8 mouse cellular contexts compared by ENCODE assay signal in genomic region chr10:40882333-40882732, GRCm38 (mm10). TPM values are rescaled to one million over a fixed set of nuclear protein-coding genes. Genes with fewer than 3 reads are reported as not detected.
A peak's percentile ranks its signal among the peaks of the same experiment; 100 is the strongest.
DNase-seq lines count a peak whose midpoint lies in the region; ATAC-seq and TF ChIP-seq lines count a peak whose summit lies in the region.

No protein-coding gene starts in this region.

- H3K9me3 ChIP-seq in erythroblast, embryonic 14.5 days (ENCODE audit: control insufficient read depth, low read length): peaks cover 5% of the 10 kb centered on the region; the same call in 1 of the 2 replicates
- no peaks in the 10 kb centered on the region for H3K9me3 ChIP-seq in limb, embryonic 12.5 days
- H3K9me3 ChIP-seq in neural tube, embryonic 15.5 days (replicated peaks): no peaks in the 10 kb centered on the region

- TF ChIP-seq CTCF in lung, adult 2 months (IDR thresholded peaks at IDR 0.05; ENCODE audit: insufficient read depth, low read length): no peak

- H3K27ac ChIP-seq in limb, embryonic 12.5 days: peak overlapping the region; percentile 59; the same call in 1 of the 2 replicates
- peak overlapping the region; percentile 100 for H3K27ac ChIP-seq in neural tube, embryonic 15.5 days (replicated peaks)

- peaks cover 12% of the 10 kb centered on the region for H3K4me1 ChIP-seq in lung, adult 2 months (ENCODE audit: control insufficient read depth, insufficient read depth, low read length)
- peaks cover 32% of the 10 kb centered on the region for H3K4me1 ChIP-seq in erythroblast, embryonic 14.5 days (ENCODE audit: control insufficient read depth)
- H3K4me1 ChIP-seq in limb, embryonic 12.5 days (replicated peaks): peaks cover 15% of the 10 kb centered on the region
- H3K4me1 ChIP-seq in neural tube, embryonic 15.5 days: peaks cover 30% of the 10 kb centered on the region

- H3K36me3 ChIP-seq in erythroblast, embryonic 14.5 days (ENCODE audit: control insufficient read depth): peaks cover 15% of the 10 kb centered on the region
- peaks cover 5% of the 10 kb centered on the region; the same call in 1 of the 2 replicates for H3K36me3 ChIP-seq in limb, embryonic 12.5 days
- no peaks in the 10 kb centered on the region for H3K36me3 ChIP-seq in neural tube, embryonic 15.5 days

- peaks cover 33% of the 10 kb centered on the region for H3K27me3 ChIP-seq in erythroblast, embryonic 14.5 days (ENCODE audit: control insufficient read depth)
- no peaks in the 10 kb centered on the region for H3K27me3 ChIP-seq in limb, embryonic 12.5 days
- H3K27me3 ChIP-seq in neural tube, embryonic 15.5 days (replicated peaks): no peaks in the 10 kb centered on the region

- 8% methylated on average over 9 of the region's 9 CpGs for WGBS in lung, adult 2 months
- 18% methylated on average over 9 of the region's 9 CpGs for WGBS in limb, embryonic 12.5 days
- WGBS in neural tube, embryonic 15.5 days: 14% methylated on average over 9 of the region's 9 CpGs

- ATAC-seq in limb, embryonic 12.5 days (ENCODE audit: insufficient number of reproducible peaks, insufficient read depth, low FRiP score, low TSS enrichment, low read depth): no peak
- ATAC-seq in neural tube, embryonic 15.5 days (ENCODE audit: low FRiP score): no peak

- peak overlapping the region; percentile 89 for H3K9ac ChIP-seq in limb, embryonic 12.5 days (replicated peaks)
- H3K9ac ChIP-seq in neural tube, embryonic 15.5 days (replicated peaks): peak overlapping the region; percentile 86

- DNase-seq in lung, adult 2 months: no peak
- no peak for DNase-seq in lung, postnatal 25 days (ENCODE audit: low spot score)
- DNase-seq in gastrocnemius, postnatal 10 days: no peak
- no peak for DNase-seq in thymus, postnatal 25 days
- no peak for DNase-seq in spleen, postnatal 14 days (ENCODE audit: low spot score in 2 of 2)

- H3K4me2 ChIP-seq in limb, embryonic 12.5 days: peak overlapping the region; percentile 66
- H3K4me2 ChIP-seq in neural tube, embryonic 15.5 days: peak overlapping the region; percentile 67

- TF ChIP-seq POLR2A in lung, adult 2 months (IDR thresholded peaks at IDR 0.05; ENCODE audit: borderline replicate concordance, extremely low read depth, low read depth, low read length): no peak

- H3K4me3 ChIP-seq in lung, adult 2 months (replicated peaks; ENCODE audit: extremely low read depth, low read depth, low read length): peak overlapping the region; percentile 97
- H3K4me3 ChIP-seq in erythroblast, embryonic 14.5 days (replicated peaks): peak overlapping the region; percentile 74
- peak overlapping the region; percentile 79 for H3K4me3 ChIP-seq in limb, embryonic 12.5 days (replicated peaks)
- H3K4me3 ChIP-seq in neural tube, embryonic 15.5 days (replicated peaks): peak overlapping the region; percentile 92

RNA-seq across cellular contexts. Expression of gene Cdc40, which starts 0.8 kb away (rescaled TPM):
- polyA plus RNA-seq in lung, adult 2 months (2012; rRNA removed): 10.9 and 11.8 TPM in 2 replicates
- polyA plus RNA-seq in erythroblast, embryonic 14.5 days (2012): 0.22 and 0.56 TPM in 2 replicates
- polyA plus RNA-seq in limb, embryonic 12.5 days (2016; fragmentation: Nextera tagmentation; extraction: Ambion mirVana): 39.6 and 41.7 TPM in 2 replicates
- polyA plus RNA-seq in neural tube, embryonic 15.5 days (2015; fragmentation: Nextera tagmentation; extraction: Ambion mirVana): 22.9 and 25.4 TPM in 2 replicates
- total RNA-seq in gastrocnemius, postnatal 10 days (2021): 10 to 100 TPM; 11.1 to 11.8 TPM

RNA-seq across cellular contexts. Expression of gene Wasf1, which starts 0.9 kb away (rescaled TPM):
- polyA plus RNA-seq in lung, adult 2 months (2012; rRNA removed): 0.86 and 0.98 TPM in 2 replicates
- polyA plus RNA-seq in erythroblast, embryonic 14.5 days (2012): 0.03 TPM in 2 replicates
- polyA plus RNA-seq in limb, embryonic 12.5 days (2016; fragmentation: Nextera tagmentation; extraction: Ambion mirVana): 31.3 and 35.5 TPM in 2 replicates
- polyA plus RNA-seq in neural tube, embryonic 15.5 days (2015; fragmentation: Nextera tagmentation; extraction: Ambion mirVana): 98.8 and 105 TPM in 2 replicates
- 1 to 10 TPM; 2.0 to 2.6 TPM for total RNA-seq in gastrocnemius, postnatal 10 days (2021)

Comparison
In these comparisons a context has a peak if more than half of its experiments do, and no peak if none do; other contexts are left out.
1. RNA of gene Wasf1, which starts 0.9 kb away (polyA plus RNA-seq): 98.8 to 105 TPM in neural tube, embryonic 15.5 days and 31.3 to 35.5 TPM in limb, embryonic 12.5 days; 0.86 to 0.98 TPM in lung, adult 2 months and 0.03 TPM in erythroblast, embryonic 14.5 days; every median in the first group is over 10 times any median in the second.
2. Peak in every context shown above with its lines, with median percentiles within 50 percentile points of each other: H3K4me3 ChIP-seq.